Mouse (Mus musculus) lung, postnatal 0 days (tissue): ENCODE measurements around the gene Gm10322. TPM values are rescaled to one million over a fixed set of nuclear protein-coding genes. Genes with fewer than 3 reads are reported as not detected.

Experiments used
- ATAC-seq: fragments of 200-750 bp; cut with Nextera tagmentation; 2 replicates; pipeline ENCODE4 v1.8.0; 2017; ENCODE audit warnings: moderate library complexity
- DNase-seq: peaks from one replicate; pipeline ENCODE4 v3.0.0-alpha.2; 2016; ENCODE audit warnings: low spot score
- H3K27ac ChIP-seq: fragments of 300-500 bp; sonication (generic); 2 replicates; pipeline ENCODE4 v1.5.1; 2014; ENCODE audit warnings: antibody characterized with exemption, mild to moderate bottlenecking, low read length, mixed read lengths
- H3K27me3 ChIP-seq: fragments of 300-500 bp; sonication (generic); replicated peaks from 2 replicates; pipeline ENCODE4 v1.6.1; 2014; ENCODE audit warnings: low read length, mixed read lengths; ENCODE audit not compliant: insufficient read depth
- H3K36me3 ChIP-seq: fragments of 300-500 bp; sonication (generic); 2 replicates; pipeline ENCODE4 v1.6.1; 2014; ENCODE audit warnings: low read length, mixed read lengths; ENCODE audit not compliant: insufficient read depth
- H3K4me1 ChIP-seq: fragments of 300-500 bp; sonication (generic); 2 replicates; pipeline ENCODE4 v1.6.1; 2014; ENCODE audit warnings: antibody characterized with exemption, low read depth, low read length, mixed read lengths; ENCODE audit not compliant: insufficient read depth
- H3K4me2 ChIP-seq: fragments of 300-500 bp; sonication (generic); replicated peaks from 2 replicates; pipeline ENCODE4 v1.6.1; 2014; ENCODE audit warnings: low read depth, mild to moderate bottlenecking, low read length, moderate library complexity, mixed read lengths
- H3K4me3 ChIP-seq: fragments of 300-500 bp; sonication (generic); 2 replicates; pipeline ENCODE4 v1.5.1; 2014; ENCODE audit warnings: low read depth, low read length
- H3K9ac ChIP-seq: fragments of 300-500 bp; sonication (generic); replicated peaks from 2 replicates; pipeline ENCODE4 v1.6.1; 2014; ENCODE audit warnings: low read depth, mild to moderate bottlenecking
- H3K9me3 ChIP-seq: fragments of 300-500 bp; sonication (generic); 2 replicates; pipeline ENCODE4 v1.6.1; 2016; ENCODE audit warnings: low read length, mixed read lengths
- CTCF ChIP-seq: IDR thresholded peaks from 2 replicates; pipeline ENCODE4 v1.5.1; 2016; ENCODE audit warnings: antibody characterized with exemption, mild to moderate bottlenecking
- EP300 ChIP-seq: IDR thresholded peaks from 2 replicates; pipeline ENCODE4 v1.6.1; 2016; ENCODE audit warnings: antibody characterized with exemption, mild to moderate bottlenecking, control low read depth
- WGBS: fragments of 180-500 bp; shearing (Covaris S2); extraction: QIAGEN DNeasy Blood & Tissue Kit; methylation state at CpG from one replicate; pipeline ENCODE4 v1.1.7; 2014; 5-methylcytosine and 5-hydroxymethylcytosine counted together
- polyA plus RNA-seq: library from polyadenylated mRNA; unstranded; fragments of >200 nt; fragmentation: Nextera tagmentation; extraction: Ambion mirVana; gene quantifications from 2 replicates; pipeline ENCODE4 v1.2.1, GENCODE M21; 2015

Gene Gm10322
- polyA plus RNA-seq, 1 experiment from 2014 or later = not detected

GRCm38 (mm10) chr10:59646821-59647378 lies 31.0 kb downstream of the Gm10322 start:
- ATAC-seq = no peak
- Histone ChIP-seq H3K9me3 (no peaks in the 10 kb centered on the region), H3K27me3 (no peaks in the 10 kb centered on the region), H3K36me3 (no peaks in the 10 kb centered on the region), H3K27ac (no peak overlapping the region), H3K9ac (no peak overlapping the region), H3K4me1 (peaks cover 5% of the 10 kb centered on the region; the same call in 1 of the 2 replicates), H3K4me2 (no peak overlapping the region), H3K4me3 (no peak overlapping the region)
- WGBS = 69% methylated on average over 5 of the region's 5 CpGs
- no peak for DNase-seq
- TF ChIP-seq CTCF (no peak), EP300 (no peak)

DNA sequence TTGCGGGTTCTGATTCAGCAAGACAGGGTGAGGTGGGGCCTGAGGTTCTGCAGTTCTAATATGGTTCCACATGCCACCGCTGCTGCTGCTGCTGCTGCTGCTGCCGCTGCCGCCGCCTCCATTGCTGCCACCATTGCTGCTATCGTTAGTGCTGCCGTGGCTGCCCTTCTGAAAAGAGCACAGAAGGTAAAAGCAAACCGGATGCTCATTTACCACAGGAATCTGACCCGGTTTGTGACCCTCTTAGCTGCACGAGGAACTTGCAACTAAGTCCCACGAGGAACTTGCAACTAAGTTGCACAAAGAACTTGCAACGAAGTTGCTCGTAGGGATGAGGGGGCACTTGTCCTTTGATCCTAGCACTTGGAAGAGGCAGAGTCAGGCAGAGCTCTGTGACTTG lies 40.9 kb downstream of the Gm10322 start:
- no peak overlapping the region for H3K27ac ChIP-seq
- 72% methylated on average over 13 of the region's 13 CpGs for WGBS
- TF ChIP-seq EP300 (no peak), CTCF (no peak)
- H3K4me1 ChIP-seq = no peaks in the 10 kb centered on the region
- H3K9ac ChIP-seq = no peak overlapping the region
- DNase-seq = no peak
- ATAC-seq = no peak
- no peaks in the 10 kb centered on the region for H3K27me3 ChIP-seq
- no peak overlapping the region for H3K4me3 ChIP-seq
- no peak overlapping the region for H3K4me2 ChIP-seq
- no peaks in the 10 kb centered on the region for H3K36me3 ChIP-seq
- no peaks in the 10 kb centered on the region for H3K9me3 ChIP-seq

GRCm38 (mm10) chr10:59664765-59665164 lies 48.9 kb downstream of the Gm10322 start:
- no peaks in the 10 kb centered on the region for H3K4me1 ChIP-seq
- ATAC-seq = no peak
- no peak overlapping the region for H3K4me3 ChIP-seq
- no peak overlapping the region for H3K4me2 ChIP-seq
- no peaks in the 10 kb centered on the region for H3K36me3 ChIP-seq
- H3K9me3 ChIP-seq = no peaks in the 10 kb centered on the region
- WGBS = 79% methylated on average over 2 of the region's 2 CpGs
- H3K27me3 ChIP-seq = no peaks in the 10 kb centered on the region
- no peak overlapping the region for H3K27ac ChIP-seq
- TF ChIP-seq CTCF (no peak), EP300 (no peak)
- DNase-seq = no peak
- H3K9ac ChIP-seq = no peak overlapping the region

GRCm38 (mm10) chr10:59665503-59666291 lies 49.8 kb downstream of the Gm10322 start:
- Histone ChIP-seq H3K4me1 (no peaks in the 10 kb centered on the region), H3K4me3 (no peak overlapping the region), H3K36me3 (no peaks in the 10 kb centered on the region), H3K27me3 (no peaks in the 10 kb centered on the region), H3K9ac (no peak overlapping the region), H3K27ac (no peak overlapping the region), H3K9me3 (no peaks in the 10 kb centered on the region), H3K4me2 (no peak overlapping the region)
- DNase-seq (no peak), ATAC-seq (no peak)
- 65% methylated on average over 13 of the region's 13 CpGs for WGBS
- TF ChIP-seq EP300 (no peak), CTCF (no peak)

Other genes with a start within 250 kb of the Gm10322 start
- 4.4 and 12.7 TPM in 2 replicates for gene Gm10273, start 220.4 kb upstream of the Gm10322 start, polyA plus RNA-seq
- gene Pla2g12b, start 212.4 kb upstream of the Gm10322 start, polyA plus RNA-seq = 0.12 and 0.43 TPM in 2 replicates
- 1.1 and 1.7 TPM in 2 replicates for gene Oit3, start 174.3 kb upstream of the Gm10322 start, polyA plus RNA-seq
- gene Mcu, start 629 bp downstream of the Gm10322 start, polyA plus RNA-seq = 33.5 and 34.5 TPM in 2 replicates
- 57.0 and 59.3 TPM in 2 replicates for gene Micu1, start 86.4 kb downstream of the Gm10322 start, polyA plus RNA-seq